Mouse (Mus musculus) lung, postnatal 0 days (tissue): ENCODE measurements at regions not wholly inside any gene's neighbourhood (a gene's known extent, or its start where the extent isn't known, plus 50 kb on each side); places are given as distances from the start of the nearest gene placed in this dataset.
A peak's percentile ranks its signal among the peaks of the same experiment; 100 is the strongest.

Source experiments
- CTCF ChIP-seq: IDR thresholded peaks from 2 replicates; pipeline ENCODE4 v1.5.1; 2016; ENCODE audit warnings: antibody characterized with exemption, mild to moderate bottlenecking
- EP300 ChIP-seq: IDR thresholded peaks from 2 replicates; pipeline ENCODE4 v1.6.1; 2016; ENCODE audit warnings: antibody characterized with exemption, mild to moderate bottlenecking, control low read depth

DNA sequence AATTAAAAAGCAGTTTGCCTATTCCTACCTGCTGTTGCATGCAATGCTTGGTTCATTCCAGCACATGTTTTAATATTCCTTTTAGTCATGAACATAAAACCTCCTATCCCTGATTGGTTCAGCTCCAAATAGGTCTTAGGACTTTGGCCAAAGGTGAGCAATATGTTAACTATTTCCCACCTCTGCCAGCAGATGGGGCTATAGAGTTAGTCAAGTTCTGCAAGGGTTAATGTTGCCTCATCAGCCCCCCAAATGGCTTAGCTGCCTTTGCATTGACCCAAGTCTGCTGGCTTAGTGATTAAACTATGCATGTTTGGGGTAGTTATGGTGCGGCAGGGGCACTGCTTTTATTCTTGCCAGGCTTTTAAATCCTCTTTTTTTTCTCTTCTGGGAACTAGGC lies 62.1 kb upstream of the Arhgap24 start:
- TF ChIP-seq CTCF, result peak; percentile 69
- no peak for TF ChIP-seq EP300
